Mouse (Mus musculus): ENCODE measurements around the gene Apoa2. TPM values are rescaled to one million over a fixed set of nuclear protein-coding genes. Genes with fewer than 3 reads are reported as not detected.

Apoa2 gene
- polyA plus RNA-seq, 1 experiment = 1.8 TPM

GRCm38 (mm10) chr1:171263185-171263611 is 38.3 kb downstream of the Apoa2 start:
- H3K4me1 ChIP-seq (replicated peaks; ENCODE audit: control insufficient read depth, insufficient read depth, low read length) = 0 out of 2 replicates have a peak, but pooled peaks cover 2% of the 10 kb centered on the region
- no peaks in the 10 kb centered on the region for H3K36me3 ChIP-seq (ENCODE audit: control insufficient read depth, insufficient read depth, low read length)
- no peak for DNase-seq
- no peak for TF ChIP-seq POLR2A (IDR thresholded peaks at IDR 0.05; ENCODE audit: control insufficient read depth, extremely low read depth, insufficient read depth, low read length, poor library complexity)
- H3K4me3 ChIP-seq (ENCODE audit: control insufficient read depth, insufficient read depth, low read length) = no peak overlapping the region
- 3% methylated on average over 2 of the region's 2 CpGs for WGBS
- no peak overlapping the region for H3K27ac ChIP-seq (ENCODE audit: control insufficient read depth, insufficient read depth, low read length)
- H3K27me3 ChIP-seq (ENCODE audit: control insufficient read depth, insufficient read depth, low read length) = no peaks in the 10 kb centered on the region

- Histone ChIP-seq H3K4me1 (replicated peaks; ENCODE audit: control insufficient read depth, insufficient read depth, low read length) (0 out of 2 replicates have a peak, but pooled peaks cover 2% of the 10 kb centered on the region), H3K27ac (ENCODE audit: control insufficient read depth, insufficient read depth, low read length) (no peak overlapping the region), H3K36me3 (ENCODE audit: control insufficient read depth, insufficient read depth, low read length) (no peaks in the 10 kb centered on the region), H3K27me3 (ENCODE audit: control insufficient read depth, insufficient read depth, low read length) (no peaks in the 10 kb centered on the region), H3K4me3 (ENCODE audit: control insufficient read depth, insufficient read depth, low read length) (no peak overlapping the region)
- no peak for DNase-seq
- TF ChIP-seq CTCF (IDR thresholded peaks at IDR 0.05; ENCODE audit: borderline replicate concordance, control insufficient read depth, extremely low read depth, insufficient read depth, low read length, poor library complexity) (no peak), POLR2A (IDR thresholded peaks at IDR 0.05; ENCODE audit: control insufficient read depth, extremely low read depth, insufficient read depth, low read length, poor library complexity) (no peak)
- WGBS = 67% methylated on average over 3 of the region's 3 CpGs
Measured at GRCm38 (mm10) chr1:171263666-171264461, 39.0 kb downstream of the Apoa2 start.

GRCm38 (mm10) chr1:171265971-171266744 is 41.3 kb downstream of the Apoa2 start:
- WGBS = 46% methylated on average over 4 of the region's 4 CpGs
- no peak overlapping the region for H3K27ac ChIP-seq (ENCODE audit: control insufficient read depth, insufficient read depth, low read length)
- TF ChIP-seq POLR2A (IDR thresholded peaks at IDR 0.05; ENCODE audit: control insufficient read depth, extremely low read depth, insufficient read depth, low read length, poor library complexity) (no peak), CTCF (IDR thresholded peaks at IDR 0.05; ENCODE audit: borderline replicate concordance, control insufficient read depth, extremely low read depth, insufficient read depth, low read length, poor library complexity) (no peak)

GRCm38 (mm10) chr1:171268341-171268740 is 43.5 kb downstream of the Apoa2 start:
- Histone ChIP-seq H3K27ac (ENCODE audit: control insufficient read depth, insufficient read depth, low read length) (no peak overlapping the region), H3K4me3 (ENCODE audit: control insufficient read depth, insufficient read depth, low read length) (no peak overlapping the region), H3K36me3 (ENCODE audit: control insufficient read depth, insufficient read depth, low read length) (no peaks in the 10 kb centered on the region), H3K4me1 (replicated peaks; ENCODE audit: control insufficient read depth, insufficient read depth, low read length) (peaks cover 13% of the 10 kb centered on the region), H3K27me3 (ENCODE audit: control insufficient read depth, insufficient read depth, low read length) (no peaks in the 10 kb centered on the region)
- no peak for TF ChIP-seq POLR2A (IDR thresholded peaks at IDR 0.05; ENCODE audit: control insufficient read depth, extremely low read depth, insufficient read depth, low read length, poor library complexity)
- TF ChIP-seq CTCF (IDR thresholded peaks at IDR 0.05; ENCODE audit: borderline replicate concordance, control insufficient read depth, extremely low read depth, insufficient read depth, low read length, poor library complexity) = no peak
- no peak for DNase-seq
- 68% methylated on average over 1 of the region's 1 CpGs for WGBS

More at GRCm38 (mm10) chr1:171265971-171266744, 41.3 kb downstream of the Apoa2 start:
- H3K36me3 ChIP-seq (ENCODE audit: control insufficient read depth, insufficient read depth, low read length) = no peaks in the 10 kb centered on the region
- no peak overlapping the region for H3K4me3 ChIP-seq (ENCODE audit: control insufficient read depth, insufficient read depth, low read length)
- H3K4me1 ChIP-seq (replicated peaks; ENCODE audit: control insufficient read depth, insufficient read depth, low read length) = peaks cover 9% of the 10 kb centered on the region
- no peaks in the 10 kb centered on the region for H3K27me3 ChIP-seq (ENCODE audit: control insufficient read depth, insufficient read depth, low read length)
- DNase-seq = no peak

- TF ChIP-seq CTCF (IDR thresholded peaks at IDR 0.05; ENCODE audit: borderline replicate concordance, control insufficient read depth, extremely low read depth, insufficient read depth, low read length, poor library complexity) (peak; percentile 37; the same call in 1 of the 2 replicates), POLR2A (IDR thresholded peaks at IDR 0.05; ENCODE audit: control insufficient read depth, extremely low read depth, insufficient read depth, low read length, poor library complexity) (peak; percentile 96)
- DNase-seq = peak; percentile 99
- H3K4me3 ChIP-seq (ENCODE audit: control insufficient read depth, insufficient read depth, low read length) = peak within 1 kb of the TSS; percentile 71
- H3K4me1 ChIP-seq (replicated peaks; ENCODE audit: control insufficient read depth, insufficient read depth, low read length) = peaks cover 13% of the 10 kb centered on the region
- no peaks in the 10 kb centered on the region for H3K27me3 ChIP-seq (ENCODE audit: control insufficient read depth, insufficient read depth, low read length)
- WGBS = 6% methylated on average over 36 of the region's 36 CpGs
- H3K27ac ChIP-seq (ENCODE audit: control insufficient read depth, insufficient read depth, low read length) = no peak within 1 kb of the TSS
- H3K36me3 ChIP-seq (ENCODE audit: control insufficient read depth, insufficient read depth, low read length) = peaks cover 13% of the 10 kb centered on the region
Measured at GRCm38 (mm10) chr1:171269848-171270572, 45.2 kb downstream of the Apoa2 start, which contains the start of gene B4galt3. Gene B4galt3, plus strand, starts transcription at chr1:171270328.

- Histone ChIP-seq H3K4me3 (ENCODE audit: control insufficient read depth, insufficient read depth, low read length) (peak overlapping the region; percentile 71), H3K27me3 (ENCODE audit: control insufficient read depth, insufficient read depth, low read length) (no peaks in the 10 kb centered on the region), H3K36me3 (ENCODE audit: control insufficient read depth, insufficient read depth, low read length) (peaks cover 18% of the 10 kb centered on the region), H3K27ac (ENCODE audit: control insufficient read depth, insufficient read depth, low read length) (no peak overlapping the region), H3K4me1 (replicated peaks; ENCODE audit: control insufficient read depth, insufficient read depth, low read length) (peaks cover 13% of the 10 kb centered on the region)
- TF ChIP-seq POLR2A (IDR thresholded peaks at IDR 0.05; ENCODE audit: control insufficient read depth, extremely low read depth, insufficient read depth, low read length, poor library complexity) = no peak
- TF ChIP-seq CTCF (IDR thresholded peaks at IDR 0.05; ENCODE audit: borderline replicate concordance, control insufficient read depth, extremely low read depth, insufficient read depth, low read length, poor library complexity) = no peak
- under 1% methylated on average over 19 of the region's 19 CpGs for WGBS
- DNase-seq = no peak
Measured at GRCm38 (mm10) chr1:171270573-171270900, 45.7 kb downstream of the Apoa2 start.

Data from thymus, adult 2 months (tissue).